Mouse (Mus musculus) E14TG2a.4 (cell line): ENCODE data around the gene Pln.
A peak's percentile ranks its signal among the peaks of the same experiment; 100 is the strongest.

Source experiments
- H3K27me3 ChIP-seq: 2 replicates; pipeline ENCODE4 v1.6.1; 2014; ENCODE audit warnings: low read length, control low read depth; ENCODE audit not compliant: insufficient read depth
- H3K36me3 ChIP-seq: 2 replicates; pipeline ENCODE4 v1.6.1; 2014; ENCODE audit warnings: low read length, control low read depth; ENCODE audit not compliant: insufficient read depth
- H3K4me1 ChIP-seq: replicated peaks from 2 replicates; pipeline ENCODE4 v1.6.1; 2014; ENCODE audit warnings: low read depth, low read length, control low read depth
- H3K4me3 ChIP-seq: replicated peaks from 2 replicates; pipeline ENCODE4 v1.5.1; 2014; ENCODE audit warnings: mild to moderate bottlenecking, low read length
- H3K9me3 ChIP-seq: 2 replicates; pipeline ENCODE4 v1.6.1; 2014; ENCODE audit warnings: low read length, control low read depth
- CTCF ChIP-seq: conservative IDR thresholded peaks from 2 replicates; pipeline ENCODE4 v1.5.1; 2014; ENCODE audit warnings: low read length
- NANOG ChIP-seq: IDR thresholded peaks from 2 replicates; pipeline ENCODE4 v1.6.1; 2014; ENCODE audit warnings: borderline replicate concordance, low read length, mixed read lengths
- POU5F1 ChIP-seq: IDR thresholded peaks from 2 replicates; pipeline ENCODE4 v1.6.1; 2014; ENCODE audit warnings: low read length, borderline replicate concordance

The Pln gene

GRCm38 (mm10) chr10:53335266-53335665, 2.2 kb upstream of the Pln start:
- TF ChIP-seq NANOG: no peak
- TF ChIP-seq CTCF: no peak
- TF ChIP-seq POU5F1: no peak
- no peaks in the 10 kb centered on the region for H3K36me3 ChIP-seq
- H3K9me3 ChIP-seq: no peaks in the 10 kb centered on the region
- H3K27me3 ChIP-seq: no peaks in the 10 kb centered on the region
- no peaks in the 10 kb centered on the region for H3K4me1 ChIP-seq
- H3K4me3 ChIP-seq: no peak overlapping the region

- H3K4me3 ChIP-seq: no peak overlapping the region
These were observed 1.5 kb upstream of the Pln start for GRCm38 (mm10) chr10:53335974-53336373.

GRCm38 (mm10) chr10:53339045-53339444, 1.6 kb downstream of the Pln start:
- Histone ChIP-seq H3K36me3 (no peaks in the 10 kb centered on the region), H3K4me3 (no peak overlapping the region), H3K27me3 (no peaks in the 10 kb centered on the region), H3K4me1 (no peaks in the 10 kb centered on the region), H3K9me3 (no peaks in the 10 kb centered on the region)
- TF ChIP-seq NANOG (no peak), CTCF (no peak), POU5F1 (no peak)

More at GRCm38 (mm10) chr10:53335974-53336373, 1.5 kb upstream of the Pln start:
- Histone ChIP-seq H3K36me3 (no peaks in the 10 kb centered on the region), H3K4me1 (no peaks in the 10 kb centered on the region), H3K27me3 (no peaks in the 10 kb centered on the region), H3K9me3 (no peaks in the 10 kb centered on the region)
- TF ChIP-seq CTCF (no peak), POU5F1 (no peak), NANOG (no peak)

GRCm38 (mm10) chr10:53341288-53341965, 4.0 kb downstream of the Pln start:
- Histone ChIP-seq H3K4me1 (no peaks in the 10 kb centered on the region), H3K27me3 (no peaks in the 10 kb centered on the region), H3K4me3 (no peak overlapping the region), H3K36me3 (no peaks in the 10 kb centered on the region), H3K9me3 (no peaks in the 10 kb centered on the region)
- TF ChIP-seq CTCF (peak; percentile 70), NANOG (no peak), POU5F1 (no peak)

- H3K4me1 ChIP-seq: no peaks in the 10 kb centered on the region
- no peaks in the 10 kb centered on the region for H3K27me3 ChIP-seq
- H3K9me3 ChIP-seq: no peaks in the 10 kb centered on the region
- H3K36me3 ChIP-seq: no peaks in the 10 kb centered on the region
- TF ChIP-seq POU5F1 (no peak), NANOG (no peak), CTCF (no peak)
- H3K4me3 ChIP-seq: no peak overlapping the region
These were observed 4.8 kb downstream of the Pln start for GRCm38 (mm10) chr10:53342166-53342728.

GRCm38 (mm10) chr10:53343384-53343783, 5.9 kb downstream of the Pln start:
- TF ChIP-seq CTCF (no peak), NANOG (no peak), POU5F1 (no peak)
- Histone ChIP-seq H3K4me1 (no peaks in the 10 kb centered on the region), H3K36me3 (no peaks in the 10 kb centered on the region), H3K4me3 (no peak overlapping the region), H3K27me3 (no peaks in the 10 kb centered on the region), H3K9me3 (no peaks in the 10 kb centered on the region)

GRCm38 (mm10) chr10:53343865-53344264, 6.4 kb downstream of the Pln start:
- H3K9me3 ChIP-seq: no peaks in the 10 kb centered on the region

GRCm38 (mm10) chr10:53345508-53345907, 8.0 kb downstream of the Pln start:
- TF ChIP-seq NANOG (no peak), CTCF (no peak)
- Histone ChIP-seq H3K9me3 (no peaks in the 10 kb centered on the region), H3K4me3 (no peak overlapping the region), H3K27me3 (no peaks in the 10 kb centered on the region), H3K36me3 (no peaks in the 10 kb centered on the region), H3K4me1 (no peaks in the 10 kb centered on the region)

More at GRCm38 (mm10) chr10:53343865-53344264, 6.4 kb downstream of the Pln start:
- H3K4me3 ChIP-seq: no peak overlapping the region
- H3K36me3 ChIP-seq: no peaks in the 10 kb centered on the region
- H3K4me1 ChIP-seq: no peaks in the 10 kb centered on the region
- no peaks in the 10 kb centered on the region for H3K27me3 ChIP-seq
- TF ChIP-seq POU5F1 (no peak), CTCF (no peak), NANOG (no peak)
